Mouse (Mus musculus) testis, postnatal 14 days (tissue): Measurements from ENCODE around the gene Gm20388.

Experiments
- DNase-seq: peaks from one replicate; pipeline ENCODE4 v3.0.0; 2021; ENCODE audit warnings: low spot score

Gm20388 gene

GRCm38 (mm10) chr8:123122059-123122458 lies 3211.4 kb downstream of the Gm20388 start:
- no peak for DNase-seq

GRCm38 (mm10) chr8:123122670-123123069 lies 3212.0 kb downstream of the Gm20388 start:
- DNase-seq, result no peak

- peak; percentile 79 for DNase-seq
Measured at GRCm38 (mm10) chr8:123126193-123126816, 3215.7 kb downstream of the Gm20388 start.

- no peak for DNase-seq
Measured at GRCm38 (mm10) chr8:123131041-123131440, 3220.4 kb downstream of the Gm20388 start.

GRCm38 (mm10) chr8:123132953-123133352 lies 3222.3 kb downstream of the Gm20388 start:
- no peak for DNase-seq

GRCm38 (mm10) chr8:123134149-123134713 lies 3223.6 kb downstream of the Gm20388 start:
- no peak for DNase-seq

- DNase-seq, result no peak
Measured at GRCm38 (mm10) chr8:123135406-123135805, 3224.8 kb downstream of the Gm20388 start.

- DNase-seq, result no peak
Measured at GRCm38 (mm10) chr8:123135806-123136205, 3225.2 kb downstream of the Gm20388 start.

GRCm38 (mm10) chr8:123136287-123136686 lies 3225.6 kb downstream of the Gm20388 start:
- DNase-seq, result no peak

- no peak for DNase-seq
Measured at GRCm38 (mm10) chr8:123137645-123138077, 3227.0 kb downstream of the Gm20388 start.

GRCm38 (mm10) chr8:123138741-123139140 lies 3228.1 kb downstream of the Gm20388 start:
- no peak for DNase-seq

GRCm38 (mm10) chr8:123141741-123142462 lies 3231.3 kb downstream of the Gm20388 start:
- DNase-seq, result peak; percentile 68

GRCm38 (mm10) chr8:123145279-123145678 lies 3234.6 kb downstream of the Gm20388 start:
- DNase-seq, result peak; percentile 58

GRCm38 (mm10) chr8:123146390-123146789 lies 3235.7 kb downstream of the Gm20388 start:
- DNase-seq, result no peak

GRCm38 (mm10) chr8:123150737-123151171 lies 3240.1 kb downstream of the Gm20388 start:
- no peak for DNase-seq

- no peak for DNase-seq
Measured at GRCm38 (mm10) chr8:123155177-123155576, 3244.5 kb downstream of the Gm20388 start.

- DNase-seq, result no peak
Measured at GRCm38 (mm10) chr8:123156070-123156773, 3245.6 kb downstream of the Gm20388 start.

GRCm38 (mm10) chr8:123157888-123158465 lies 3247.3 kb downstream of the Gm20388 start, which contains the start of gene Sult5a1:
Gene Sult5a1, minus strand, starts transcription at chr8:123158315.
- DNase-seq, result no peak

- DNase-seq, result peak; percentile 51
Measured at GRCm38 (mm10) chr8:123181391-123181790, 3270.8 kb downstream of the Gm20388 start.

GRCm38 (mm10) chr8:123185566-123186409 lies 3275.1 kb downstream of the Gm20388 start, which contains the start of gene Dpep1:
Gene Dpep1, plus strand, starts transcription at chr8:123186242.
- peak; percentile 74 for DNase-seq

- no peak for DNase-seq
Measured at GRCm38 (mm10) chr8:123188006-123188405, 3277.4 kb downstream of the Gm20388 start.
